Mouse (Mus musculus) liver, postnatal 0 days (tissue): ENCODE measurements at regions not wholly inside any gene's neighbourhood (a gene's known extent, or its start where the extent isn't known, plus 50 kb on each side); places are given as distances from the start of the nearest gene placed in this dataset.

ENCODE experiments used
- CTCF ChIP-seq: sonication (generic); IDR thresholded peaks from 2 replicates; pipeline ENCODE4 v1.5.1; 2016; ENCODE audit warnings: antibody characterized with exemption, low read depth
- EP300 ChIP-seq: IDR thresholded peaks from 2 replicates; pipeline ENCODE4 v1.6.1; 2016; ENCODE audit warnings: antibody characterized with exemption, low read depth, mild to moderate bottlenecking

DNA sequence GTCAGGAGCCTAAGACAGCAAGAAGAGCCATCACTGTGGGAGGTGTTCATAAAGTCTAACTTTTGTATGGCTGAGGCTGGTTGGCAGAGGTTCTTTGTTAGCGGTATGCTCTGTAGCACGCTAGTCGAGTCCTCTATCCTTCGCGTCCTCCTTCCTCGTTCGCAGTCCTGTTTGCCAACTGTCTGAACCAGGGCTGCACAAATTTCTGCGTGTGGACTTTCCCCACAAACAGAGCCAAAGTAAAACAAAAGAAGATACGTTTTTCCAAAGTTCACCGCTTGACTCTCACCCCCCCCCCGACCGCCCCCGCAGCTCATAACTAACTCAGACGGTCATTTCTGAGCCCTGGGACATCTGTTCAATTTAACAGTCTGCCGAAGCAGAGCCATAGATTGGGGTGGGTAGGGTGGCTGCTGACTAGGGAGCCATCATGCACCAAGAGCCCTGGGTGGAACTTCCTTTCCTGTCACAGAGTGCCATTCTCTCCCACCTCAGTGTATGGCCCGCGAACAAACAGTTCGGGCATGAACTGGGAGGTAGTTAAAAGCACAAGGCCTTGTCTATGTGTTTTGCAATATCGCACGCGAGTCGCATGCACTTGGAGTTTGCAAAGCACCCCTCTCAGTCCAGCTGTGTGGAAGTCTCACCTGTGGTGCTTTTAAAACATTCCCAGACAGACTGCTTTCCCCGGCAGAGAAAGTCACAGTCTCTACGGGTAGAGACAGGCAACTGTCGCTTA, 63.0 kb upstream of the Map3k1 start:
- TF ChIP-seq EP300: no peak
- no peak for TF ChIP-seq CTCF
